Mouse (Mus musculus): ENCODE measurements around the gene Sco2.

DNA sequence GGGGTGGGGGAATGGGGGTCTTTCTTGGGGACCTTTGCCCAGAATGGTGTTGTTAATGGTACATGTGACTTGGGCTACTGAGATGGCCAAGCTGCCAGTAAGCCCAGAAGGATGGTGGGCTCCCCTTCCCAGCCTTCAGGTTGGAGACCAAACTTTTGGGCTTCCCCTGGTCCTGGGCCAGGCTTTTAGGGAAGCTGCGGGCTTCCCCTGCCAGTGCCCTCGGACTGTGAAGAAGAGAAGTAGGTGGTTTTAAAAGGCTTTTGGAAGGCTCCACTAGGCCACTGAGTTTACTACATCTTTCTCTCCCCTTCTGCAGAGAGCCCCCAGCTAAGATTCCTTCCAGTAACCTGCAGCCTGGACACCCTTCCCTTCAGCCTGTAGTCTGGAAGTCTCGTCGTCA lies 50.0 kb downstream of the Sco2 start:
- TF ChIP-seq CTCF (IDR thresholded peaks at IDR 0.05 in 2 of 3, conservative IDR thresholded peaks at IDR 0.05 in 1 of 3; ENCODE audit: control insufficient read depth in 1 of 3, insufficient read depth in 1 of 3, low read depth in 2 of 3, low read length in 3 of 3, poor library complexity in 1 of 3, severe bottlenecking in 1 of 3): no peak
- no peak for TF ChIP-seq UBTF (IDR thresholded peaks at IDR 0.05; ENCODE audit: borderline replicate concordance, insufficient read depth, low read depth, low read length)
- TF ChIP-seq GATA1 (IDR thresholded peaks at IDR 0.05; ENCODE audit: low read depth, low read length): no peak
- no peak for TF ChIP-seq EP300 (IDR thresholded peaks at IDR 0.05; ENCODE audit: low read depth in 1 of 2, low read length in 2 of 2)
- no peak for TF ChIP-seq POLR2A (IDR thresholded peaks at IDR 0.05; ENCODE audit: control insufficient read depth in 1 of 2, insufficient read depth in 1 of 2, low read depth in 1 of 2, low read length in 2 of 2, poor library complexity in 1 of 2)
- TF ChIP-seq ZC3H11A (IDR thresholded peaks at IDR 0.05; ENCODE audit: low read depth, low read length): no peak
- no peak for TF ChIP-seq USF2 (IDR thresholded peaks at IDR 0.05; ENCODE audit: borderline replicate concordance in 1 of 2, insufficient read depth in 1 of 2, low read depth in 1 of 2, low read length in 2 of 2)
